Mouse (Mus musculus) heart, embryonic 11.5 days (tissue): ENCODE measurements around the gene Fam234b. TPM values are rescaled to one million over a fixed set of nuclear protein-coding genes. Genes with fewer than 3 reads are reported as not detected.

Experiments
- ATAC-seq: fragments of 200-750 bp; cut with Nextera tagmentation; replicated peaks from 2 replicates; pipeline ENCODE4 v1.8.0; 2017; ENCODE audit warnings: moderate library complexity; ENCODE audit not compliant: insufficient number of reproducible peaks, low FRiP score, low TSS enrichment
- H3K27ac ChIP-seq: fragments of 300-500 bp; sonication (generic); 2 replicates; pipeline ENCODE4 v1.5.1; 2014; ENCODE audit warnings: mild to moderate bottlenecking, low read depth, low read length
- H3K27me3 ChIP-seq: fragments of 300-500 bp; sonication (generic); 2 replicates; pipeline ENCODE4 v1.6.1; 2014; ENCODE audit warnings: mild to moderate bottlenecking, low read length, mixed read lengths; ENCODE audit not compliant: control insufficient read depth, insufficient read depth
- H3K36me3 ChIP-seq: fragments of 300-500 bp; sonication (generic); 2 replicates; pipeline ENCODE4 v1.6.1; 2014; ENCODE audit warnings: mild to moderate bottlenecking, low read length, moderate library complexity, mixed read lengths; ENCODE audit not compliant: control insufficient read depth, insufficient read depth
- H3K4me1 ChIP-seq: fragments of 300-500 bp; sonication (generic); 2 replicates; pipeline ENCODE4 v1.6.1; 2014; ENCODE audit warnings: low read length; ENCODE audit not compliant: control insufficient read depth, insufficient read depth
- H3K4me2 ChIP-seq: fragments of 300-500 bp; sonication (generic); 2 replicates; pipeline ENCODE4 v1.6.1; 2014; ENCODE audit warnings: mild to moderate bottlenecking, moderate library complexity
- H3K4me3 ChIP-seq: fragments of 300-500 bp; sonication (generic); 2 replicates; pipeline ENCODE4 v1.5.1; 2014; ENCODE audit warnings: low read depth, low read length
- H3K9ac ChIP-seq: fragments of 300-500 bp; sonication (generic); 2 replicates; pipeline ENCODE4 v1.6.1; 2014; ENCODE audit warnings: mild to moderate bottlenecking, low read depth, low read length, moderate library complexity
- H3K9me3 ChIP-seq: fragments of 300-500 bp; sonication (generic); replicated peaks from 2 replicates; pipeline ENCODE4 v1.6.1; 2016; ENCODE audit warnings: low read length; ENCODE audit not compliant: control insufficient read depth
- WGBS: fragments of 180-500 bp; shearing (Covaris S2); extraction: QIAGEN DNeasy Blood & Tissue Kit; methylation state at CpG from one replicate; pipeline ENCODE4 v1.1.7; 2014; ENCODE audit not compliant: insufficient replicate concordance; 5-methylcytosine and 5-hydroxymethylcytosine counted together
- polyA plus RNA-seq: library from polyadenylated mRNA; unstranded; fragments of >200 nt; fragmentation: Nextera tagmentation; extraction: Ambion mirVana; gene quantifications from 2 replicates; pipeline ENCODE4 v1.2.1, GENCODE M21; 2014

Fam234b gene
- polyA plus RNA-seq, 1 experiment from 2014 or later = 11.3 TPM

DNA sequence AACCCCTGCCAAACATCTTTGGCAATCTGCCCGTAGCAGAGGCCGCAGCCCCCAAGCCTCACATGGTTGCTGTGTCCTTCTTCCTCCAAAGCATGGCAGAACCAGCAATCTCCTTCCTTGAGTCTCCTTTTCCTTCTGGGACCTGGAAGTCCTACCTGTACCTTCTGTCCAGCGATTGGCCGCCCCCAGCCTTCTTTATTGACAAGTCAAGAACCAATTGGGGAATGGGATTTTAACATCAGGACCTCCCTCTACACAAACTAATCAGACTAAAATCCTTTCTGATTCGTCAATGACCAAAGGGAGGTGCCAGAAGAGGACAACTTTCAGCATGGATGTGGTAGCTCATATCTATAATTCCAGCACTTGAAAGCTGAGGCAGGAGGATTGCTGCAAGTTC is 22.1 kb downstream of the Fam234b start:
- no peak for ATAC-seq
- Histone ChIP-seq H3K27ac (no peak overlapping the region), H3K4me3 (no peak overlapping the region), H3K4me2 (no peak overlapping the region), H3K9me3 (no peaks in the 10 kb centered on the region), H3K4me1 (peaks cover 5% of the 10 kb centered on the region; the same call in 1 of the 2 replicates), H3K27me3 (peaks cover 23% of the 10 kb centered on the region), H3K36me3 (no peaks in the 10 kb centered on the region), H3K9ac (no peak overlapping the region)
- 81% methylated on average over 5 of the region's 5 CpGs for WGBS

DNA sequence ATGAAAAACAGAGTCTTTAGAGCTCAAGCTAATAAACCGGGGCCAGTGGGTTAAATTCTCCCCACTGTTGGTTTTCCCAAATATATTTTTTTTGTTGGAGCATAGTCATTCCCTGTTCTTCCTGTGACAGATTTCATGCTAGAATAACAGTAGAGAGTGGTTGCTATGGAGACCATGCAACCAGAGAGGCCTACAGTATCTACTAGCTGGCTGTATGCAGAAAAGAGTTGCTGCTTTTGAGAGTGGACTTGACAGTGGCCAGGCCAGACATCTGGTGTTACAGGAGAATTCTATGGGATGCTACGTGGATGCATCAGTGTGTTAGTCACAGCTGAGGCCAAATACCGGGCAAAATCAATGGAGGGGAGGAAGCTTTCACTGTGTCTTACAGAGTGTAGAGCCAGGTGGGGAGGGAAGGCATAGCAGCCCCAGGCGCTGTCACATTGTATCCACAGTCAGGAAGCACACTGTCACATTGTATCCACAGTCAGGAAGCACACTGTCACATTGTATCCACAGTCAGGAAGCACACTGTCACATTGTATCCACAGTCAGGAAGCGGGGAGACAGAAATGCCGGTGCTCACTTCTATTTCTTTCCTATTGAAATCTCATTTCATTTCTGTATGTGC is 26.1 kb downstream of the Fam234b start:
- peaks cover 5% of the 10 kb centered on the region for H3K4me1 ChIP-seq
- H3K9me3 ChIP-seq = no peaks in the 10 kb centered on the region
- WGBS = 61% methylated on average over 6 of the region's 6 CpGs
- peaks cover 15% of the 10 kb centered on the region for H3K27me3 ChIP-seq
- H3K36me3 ChIP-seq = no peaks in the 10 kb centered on the region
- no peak overlapping the region for H3K4me3 ChIP-seq
- no peak overlapping the region for H3K4me2 ChIP-seq
- H3K9ac ChIP-seq = no peak overlapping the region
- H3K27ac ChIP-seq = no peak overlapping the region; the same call in 1 of the 2 replicates
- ATAC-seq = no peak

DNA sequence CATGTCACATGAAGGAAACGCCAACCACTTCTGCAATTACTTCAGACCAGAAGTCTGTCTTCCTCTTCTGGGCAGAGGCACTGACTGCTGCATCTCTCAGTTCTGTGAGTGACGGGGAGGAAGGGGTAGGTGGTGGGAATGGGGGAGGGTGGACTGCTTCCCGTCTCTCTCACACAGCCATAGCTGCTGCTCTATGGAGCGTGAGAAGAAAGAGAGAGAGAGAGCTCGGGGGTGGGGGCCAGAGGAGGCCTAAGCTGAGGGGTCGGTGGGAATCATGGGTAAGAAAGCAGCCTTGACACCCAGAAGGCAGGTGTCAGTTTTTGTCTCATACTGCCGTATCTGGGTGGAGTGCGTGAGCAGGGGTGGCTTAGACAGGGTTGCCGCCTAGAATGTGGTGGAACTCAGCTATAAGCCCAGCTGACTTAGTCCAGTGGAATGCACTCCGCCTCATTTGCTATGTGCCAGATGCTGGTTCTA is 30.7 kb downstream of the Fam234b start:
- ATAC-seq = 0 out of 2 replicates have a peak, but pooled peaks have one; percentile 22
- H3K27ac ChIP-seq = no peak overlapping the region

DNA sequence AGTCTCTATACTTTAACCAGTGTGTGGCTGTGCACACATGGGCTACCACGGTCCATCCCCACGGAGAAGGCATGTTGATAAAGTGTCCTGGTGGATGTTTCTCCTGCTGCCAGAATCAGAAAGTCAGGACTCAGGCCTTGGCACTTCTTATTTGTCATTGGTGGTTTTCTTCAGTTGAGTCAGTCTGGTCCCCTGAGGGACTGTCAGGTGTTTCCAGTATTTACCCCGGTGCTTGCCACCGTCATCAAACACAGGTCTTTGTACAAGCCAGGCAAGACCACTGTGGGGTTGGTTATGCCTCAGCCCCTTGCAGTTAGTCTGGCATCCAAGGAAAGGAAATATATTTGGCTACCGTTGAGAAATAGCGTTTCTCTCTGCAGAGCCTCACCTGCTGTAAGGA is 32.8 kb downstream of the Fam234b start:
- Histone ChIP-seq H3K9me3 (no peaks in the 10 kb centered on the region), H3K4me3 (no peak overlapping the region), H3K9ac (no peak overlapping the region), H3K4me2 (no peak overlapping the region), H3K36me3 (no peaks in the 10 kb centered on the region), H3K4me1 (no peaks in the 10 kb centered on the region; the same call in 1 of the 2 replicates), H3K27ac (no peak overlapping the region), H3K27me3 (peaks cover 8% of the 10 kb centered on the region)
- whole genome bisulfite sequencing = 81% methylated on average over 6 of the region's 6 CpGs
- no peak for ATAC-seq

More for the DNA sequence above, 30.7 kb downstream of the Fam234b start:
- Histone ChIP-seq H3K4me1 (peaks cover 4% of the 10 kb centered on the region), H3K4me2 (no peak overlapping the region), H3K36me3 (no peaks in the 10 kb centered on the region), H3K9me3 (no peaks in the 10 kb centered on the region), H3K4me3 (no peak overlapping the region), H3K9ac (no peak overlapping the region), H3K27me3 (peaks cover 10% of the 10 kb centered on the region)
- WGBS = 48% methylated on average over 10 of the region's 10 CpGs

DNA sequence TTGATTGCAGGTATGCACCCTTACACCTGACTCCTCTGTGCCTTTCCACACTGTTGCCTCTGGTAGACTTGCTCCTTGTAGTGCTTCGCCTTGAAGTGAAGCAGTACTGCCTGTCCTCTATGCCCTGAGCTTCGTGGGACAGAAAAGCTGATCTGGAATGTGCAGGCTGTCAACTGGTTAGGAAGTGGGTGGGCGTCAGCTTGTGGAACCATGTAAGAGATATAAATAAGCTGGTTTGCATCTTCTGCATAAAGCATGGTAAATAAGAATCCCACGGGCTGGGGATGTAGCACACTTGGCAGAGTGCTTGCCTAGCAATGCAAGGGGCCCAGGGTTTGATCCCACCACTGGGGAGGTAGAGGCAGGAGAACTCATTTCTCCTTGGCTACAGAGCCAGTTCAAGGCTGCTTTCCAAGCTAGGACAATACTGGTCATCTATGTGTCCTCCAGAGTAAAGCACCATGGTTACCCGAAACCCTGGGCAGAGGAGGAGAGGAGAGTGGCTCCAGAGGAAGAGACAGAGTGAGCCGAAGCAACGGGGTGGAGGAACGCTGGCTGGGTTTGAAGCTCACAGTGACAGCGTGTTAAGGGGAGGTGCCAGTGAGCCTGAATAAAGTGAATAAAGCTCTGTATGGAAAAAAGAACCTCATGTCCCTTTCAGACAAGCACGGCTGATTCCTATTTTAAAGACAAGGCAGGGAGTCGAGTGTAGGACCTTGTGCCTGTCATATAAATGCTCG is 34.8 kb downstream of the Fam234b start:
- Histone ChIP-seq H3K4me1 (peaks cover 11% of the 10 kb centered on the region; the same call in 1 of the 2 replicates), H3K4me2 (no peak overlapping the region), H3K4me3 (no peak overlapping the region), H3K27me3 (0 out of 2 replicates have a peak, but pooled peaks cover 2% of the 10 kb centered on the region), H3K9ac (no peak overlapping the region), H3K9me3 (no peaks in the 10 kb centered on the region), H3K36me3 (no peaks in the 10 kb centered on the region), H3K27ac (no peak overlapping the region)
- 73% methylated on average over 12 of the region's 12 CpGs for WGBS
- ATAC-seq = no peak

DNA sequence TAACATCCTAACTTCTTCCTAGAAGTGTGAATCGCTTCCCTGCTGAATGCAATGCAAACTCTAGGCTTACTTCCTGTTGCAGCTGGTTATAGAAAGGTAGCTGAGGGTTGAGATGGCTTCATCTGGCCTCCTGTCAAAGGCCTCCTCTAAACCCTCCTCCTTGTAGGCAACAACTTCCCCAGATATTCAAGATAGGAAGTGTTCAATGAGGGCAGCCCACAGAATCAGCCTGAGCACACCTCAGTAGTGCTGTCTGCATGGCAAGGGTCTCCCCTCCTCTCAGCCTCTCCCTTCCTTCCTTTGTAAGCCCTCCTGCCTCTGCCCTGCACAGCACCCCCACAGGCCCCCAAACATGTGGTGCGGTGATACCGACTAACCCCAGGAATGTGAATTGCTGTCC is 38.0 kb downstream of the Fam234b start:
- WGBS = 82% methylated on average over 3 of the region's 3 CpGs
- H3K4me2 ChIP-seq = no peak overlapping the region
- no peaks in the 10 kb centered on the region for H3K36me3 ChIP-seq
- no peak overlapping the region for H3K9ac ChIP-seq
- H3K4me1 ChIP-seq = peaks cover 12% of the 10 kb centered on the region; the same call in 1 of the 2 replicates
- no peaks in the 10 kb centered on the region for H3K9me3 ChIP-seq
- H3K27ac ChIP-seq = no peak overlapping the region
- no peaks in the 10 kb centered on the region for H3K27me3 ChIP-seq
- ATAC-seq = no peak
- H3K4me3 ChIP-seq = no peak overlapping the region

DNA sequence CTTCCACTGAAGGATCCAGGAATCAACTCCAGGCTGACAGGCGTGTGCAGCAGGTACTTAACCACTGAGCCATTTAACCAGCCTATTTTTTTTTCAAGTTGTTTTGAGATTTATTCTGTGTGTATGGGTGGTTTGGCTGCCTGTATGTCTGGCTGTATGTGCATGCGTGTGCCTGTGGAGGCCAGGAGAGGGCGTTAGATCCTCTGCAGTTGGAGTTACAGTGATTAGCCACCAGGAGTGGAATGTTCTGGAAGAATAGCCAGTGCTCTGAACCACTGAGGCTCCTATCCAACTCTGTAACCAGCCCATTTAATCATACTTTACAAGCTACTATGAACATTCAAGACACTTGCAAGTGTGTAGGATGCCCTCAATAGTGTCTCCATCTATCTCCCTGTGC is 38.8 kb downstream of the Fam234b start:
- Histone ChIP-seq H3K36me3 (no peaks in the 10 kb centered on the region), H3K9me3 (no peaks in the 10 kb centered on the region), H3K4me1 (peaks cover 17% of the 10 kb centered on the region), H3K4me2 (no peak overlapping the region), H3K4me3 (no peak overlapping the region), H3K27ac (no peak overlapping the region), H3K9ac (no peak overlapping the region), H3K27me3 (no peaks in the 10 kb centered on the region)
- ATAC-seq = no peak
- 84% methylated on average over 3 of the region's 3 CpGs for WGBS

DNA sequence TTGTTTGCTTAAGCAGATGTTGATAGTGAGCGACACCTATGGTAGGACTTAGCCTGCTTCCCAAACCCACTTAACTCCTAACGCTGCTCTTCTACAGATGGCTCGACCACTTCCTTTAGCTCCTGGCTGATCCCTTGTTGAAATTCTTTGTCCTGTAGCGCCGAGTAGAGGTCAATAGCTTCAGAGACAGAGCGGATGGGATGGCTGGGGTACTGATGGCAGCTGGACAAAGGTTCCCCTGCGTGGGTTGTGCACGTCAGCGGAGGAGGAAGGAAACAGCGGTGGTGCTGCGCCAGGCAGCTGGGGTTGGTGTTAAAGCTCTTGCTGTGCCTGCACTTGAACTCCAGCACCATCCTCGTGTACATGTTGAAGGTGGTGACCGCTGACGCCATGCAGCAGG is 39.5 kb downstream of the Fam234b start:
- Histone ChIP-seq H3K4me1 (peaks cover 21% of the 10 kb centered on the region), H3K36me3 (no peaks in the 10 kb centered on the region), H3K4me2 (no peak overlapping the region), H3K9ac (no peak overlapping the region), H3K4me3 (no peak overlapping the region), H3K27me3 (no peaks in the 10 kb centered on the region), H3K27ac (no peak overlapping the region), H3K9me3 (no peaks in the 10 kb centered on the region)
- ATAC-seq = no peak
- 42% methylated on average over 14 of the region's 14 CpGs for WGBS
